Mouse (Mus musculus): ENCODE measurements at regions not wholly inside any gene's neighbourhood (a gene's known extent, or its start where the extent isn't known, plus 50 kb on each side); places are given as distances from the start of the nearest gene placed in this dataset. TPM values are rescaled to one million over a fixed set of nuclear protein-coding genes. Genes with fewer than 3 reads are reported as not detected.

- DNase-seq = no peak
Observed at GRCm38 (mm10) chr5:50125676-50126075, 66.9 kb upstream of the Adgra3 start.

DNA sequence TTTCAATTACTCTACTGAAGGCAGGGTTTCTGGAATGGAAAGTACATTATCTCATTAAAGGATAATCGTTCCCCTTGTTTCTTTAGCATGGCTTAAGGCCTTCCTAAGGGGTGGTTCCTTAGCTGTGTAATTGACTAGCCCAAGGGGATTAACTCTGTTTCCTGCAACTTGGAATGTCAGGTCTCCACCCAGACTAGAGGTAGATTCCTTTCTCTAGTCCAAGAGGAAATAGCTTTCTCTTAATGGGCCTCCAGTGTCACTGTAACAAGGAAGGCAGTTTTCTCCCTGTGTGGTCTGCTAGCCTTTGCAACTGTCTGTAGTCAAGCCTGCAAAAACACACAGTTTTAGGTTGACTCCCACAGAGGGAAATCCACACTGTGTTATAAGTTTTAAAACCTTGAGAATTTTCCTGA is 64.0 kb upstream of the Adgra3 start:
- no peak for DNase-seq

DNA sequence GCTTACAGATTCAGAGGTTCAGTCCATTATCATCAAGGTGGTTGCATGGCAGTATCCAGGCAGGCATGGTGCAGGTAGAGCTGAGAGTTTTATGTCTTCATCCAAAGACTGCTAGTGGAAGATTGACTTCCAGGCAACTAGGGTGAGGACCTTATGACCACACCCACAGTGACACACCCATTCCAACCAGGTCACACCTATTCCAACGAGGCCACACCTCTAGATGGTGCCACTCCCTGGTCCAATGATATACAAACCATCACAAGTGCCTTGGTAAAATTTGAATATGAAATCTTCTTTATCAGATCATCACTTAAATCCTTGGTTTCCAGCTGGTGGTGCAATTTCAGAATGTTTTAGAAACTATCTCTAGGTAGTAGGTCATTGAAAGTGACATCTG is 61.1 kb upstream of the Adgra3 start:
- no peak for DNase-seq

Small RNA genes lying in the stretch of these regions (microRNA-seq; reads per million reads assigned to microRNA genes)
- gene Mir8117 = not detected
